Mouse (Mus musculus) ES-E14 (cell line): Measurements from ENCODE around the gene Ninj1. TPM values are rescaled to one million over a fixed set of nuclear protein-coding genes. Genes with fewer than 3 reads are reported as not detected.

Experiments used
- DNase-seq: peaks from one replicate; pipeline ENCODE4 v3.0.0-alpha.2; 2013; ENCODE audit warnings: low read depth, low spot score
- H3K27ac ChIP-seq: 2 replicates; pipeline ENCODE4 v1.5.1; 2012; ENCODE audit warnings: low read depth, mild to moderate bottlenecking, low read length, moderate library complexity, mixed read lengths; ENCODE audit not compliant: poor library complexity, insufficient read depth, severe bottlenecking
- H3K36me3 ChIP-seq: 2 replicates; pipeline ENCODE4 v1.6.1; 2012; ENCODE audit warnings: mild to moderate bottlenecking, low read length, moderate library complexity, mixed read lengths; ENCODE audit not compliant: control insufficient read depth, poor library complexity, insufficient read depth, severe bottlenecking
- H3K4me1 ChIP-seq, 2 experiments: fragments of 150-350 bp in 1 of 2; sonication (generic) in 1 of 2; 2 replicates each; pipeline ENCODE4 v1.6.1; 2012; ENCODE audit warnings: low read length in 2 of 2, mild to moderate bottlenecking in 1 of 2, mixed read lengths in 1 of 2; ENCODE audit not compliant: control insufficient read depth in 2 of 2, insufficient read depth in 2 of 2, poor library complexity in 1 of 2
- H3K4me3 ChIP-seq, 2 experiments: fragments of 150-350 bp in 1 of 2; sonication (generic) in 1 of 2; 2 replicates each; pipeline ENCODE4 v1.5.1; 2012; ENCODE audit warnings: low read length in 2 of 2, low read depth in 1 of 2, mild to moderate bottlenecking in 1 of 2, mixed read lengths in 1 of 2; ENCODE audit not compliant: insufficient read depth in 1 of 2, poor library complexity in 1 of 2, severe bottlenecking in 1 of 2
- H3K9ac ChIP-seq: 2 replicates; pipeline ENCODE4 v1.6.1; 2012; ENCODE audit warnings: low read depth, mild to moderate bottlenecking, low read length, mixed read lengths; ENCODE audit not compliant: poor library complexity, insufficient read depth, severe bottlenecking
- H3K9me3 ChIP-seq: fragments of 150-350 bp; sonication (generic); 2 replicates; pipeline ENCODE4 v1.6.1; 2012; ENCODE audit warnings: low read depth, mild to moderate bottlenecking, low read length; ENCODE audit not compliant: control insufficient read depth, insufficient read depth
- CHD2 ChIP-seq: IDR thresholded peaks from 2 replicates; pipeline ENCODE4 v1.6.1; 2014; ENCODE audit warnings: mild to moderate bottlenecking, low read depth, low read length, inconsistent platforms
- HCFC1 ChIP-seq: IDR thresholded peaks from 2 replicates; pipeline ENCODE4 v1.6.1; 2012; ENCODE audit warnings: low read length, inconsistent platforms, borderline replicate concordance; ENCODE audit not compliant: insufficient read depth
- MAFK ChIP-seq: IDR thresholded peaks from 2 replicates; pipeline ENCODE4 v1.6.1; 2014; ENCODE audit warnings: mild to moderate bottlenecking, low read depth, low read length, inconsistent platforms; ENCODE audit not compliant: insufficient read depth
- ZC3H11A ChIP-seq: IDR thresholded peaks from 2 replicates; pipeline ENCODE4 v1.6.1; 2012; ENCODE audit warnings: low read depth, mild to moderate bottlenecking, inconsistent platforms, low read length, borderline replicate concordance
- ZNF384 ChIP-seq: IDR thresholded peaks from 2 replicates; pipeline ENCODE4 v1.6.1; 2012; ENCODE audit warnings: low read depth, low read length, inconsistent platforms
- in situ Hi-C, 2 experiments: fragments of 600-800 bp; cut with MboI; formaldehyde crosslinking; loops; one replicate each; pipeline ENCODE4 v1.15.1; 2025; ENCODE audit warnings: low sequenced_read_pairs in 2 of 2, inconsistent platforms in 1 of 2; ENCODE audit not compliant: unreplicated experiment in 2 of 2
- total RNA-seq: library from RNA; depleted of rRNA; stranded (reverse); fragments of 300-350 nt; gene quantifications from 2 replicates; pipeline ENCODE4 v1.2.3, GENCODE M21; 2012

Ninj1 gene
- total RNA-seq, 1 experiment = 20.8 TPM

DNA sequence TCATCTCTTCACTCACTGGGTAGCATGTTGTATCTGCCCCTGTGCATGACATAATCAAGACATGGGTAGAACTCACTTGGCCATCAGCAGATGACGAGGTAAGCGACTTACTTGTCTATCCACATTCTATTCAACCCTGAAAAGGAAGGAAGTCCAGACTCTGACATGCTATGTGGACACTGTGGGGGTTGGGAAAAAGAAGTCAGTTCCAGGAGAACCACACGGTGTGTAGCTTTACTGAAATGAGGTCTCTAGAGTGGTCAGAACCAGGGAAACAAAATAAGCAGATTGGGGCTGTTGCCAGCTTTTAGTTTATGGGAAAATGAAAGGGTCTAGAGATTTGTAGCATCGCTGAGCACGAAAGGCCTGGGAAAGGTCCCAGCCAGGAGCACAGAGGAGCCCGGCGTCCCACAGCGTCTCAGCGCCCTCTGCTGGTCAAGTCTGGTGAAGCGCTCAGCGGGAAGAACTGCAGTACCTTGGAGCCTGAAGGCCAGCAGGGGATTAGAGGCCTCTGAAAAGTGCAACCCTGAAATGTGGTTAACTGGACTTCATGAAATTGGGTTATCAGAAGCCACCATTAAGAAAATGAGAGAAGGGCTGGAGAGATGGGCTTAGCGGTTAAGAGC is 14.2 kb upstream of the Ninj1 start:
- Histone ChIP-seq H3K9me3 (no peaks in the 10 kb centered on the region), H3K27ac (no peak overlapping the region), H3K4me3 (no peak overlapping the region), H3K4me1 (0 out of 4 replicates have a peak, but pooled peaks cover 0 to 2% of the 10 kb centered on the region in 2 experiments), H3K9ac (no peak overlapping the region), H3K36me3 (no peaks in the 10 kb centered on the region)
- peak; percentile 68; the same call in 1 of the 2 replicates for TF ChIP-seq ZC3H11A
- TF ChIP-seq MAFK = no peak
- TF ChIP-seq CHD2 = no peak
- TF ChIP-seq ZNF384 = no peak
- TF ChIP-seq HCFC1 = no peak
- DNase-seq = peak; percentile 81
- in situ Hi-C loops = loop anchor here in 1 of 2 experiments (25.0 kb wide), 1 partner anchor 511 kb away; the partner anchor contains the start of gene Barx1

DNA sequence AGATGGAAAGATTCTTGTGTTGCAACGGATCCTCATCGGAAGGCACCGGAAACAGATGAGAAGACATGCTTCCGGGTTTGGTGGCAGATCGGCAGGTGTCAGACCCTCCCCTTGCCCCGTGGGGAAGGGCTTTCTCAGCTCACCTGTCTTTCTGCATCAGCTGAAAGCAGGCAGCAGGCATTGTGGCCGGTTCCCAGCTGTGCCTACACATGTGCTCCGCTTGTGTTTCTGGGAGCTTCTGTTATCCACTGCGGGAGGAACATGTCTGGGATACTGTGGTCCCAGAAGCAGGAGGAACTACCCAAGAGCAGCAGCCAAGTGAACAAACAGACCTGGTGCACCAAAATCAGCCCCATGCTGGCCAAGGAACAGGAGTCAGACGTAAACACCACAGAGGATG is 11.8 kb upstream of the Ninj1 start:
- Histone ChIP-seq H3K27ac (no peak overlapping the region), H3K36me3 (no peaks in the 10 kb centered on the region), H3K9me3 (no peaks in the 10 kb centered on the region), H3K4me1 (peaks cover 2% of the 10 kb centered on the region in 2 experiments; a peak in 1 of 4 replicates), H3K4me3 (no peak overlapping the region), H3K9ac (no peak overlapping the region)
- DNase-seq = no peak
- TF ChIP-seq HCFC1 (no peak), MAFK (no peak), ZC3H11A (no peak), ZNF384 (no peak), CHD2 (no peak)
- in situ Hi-C loops = no loop called here

DNA sequence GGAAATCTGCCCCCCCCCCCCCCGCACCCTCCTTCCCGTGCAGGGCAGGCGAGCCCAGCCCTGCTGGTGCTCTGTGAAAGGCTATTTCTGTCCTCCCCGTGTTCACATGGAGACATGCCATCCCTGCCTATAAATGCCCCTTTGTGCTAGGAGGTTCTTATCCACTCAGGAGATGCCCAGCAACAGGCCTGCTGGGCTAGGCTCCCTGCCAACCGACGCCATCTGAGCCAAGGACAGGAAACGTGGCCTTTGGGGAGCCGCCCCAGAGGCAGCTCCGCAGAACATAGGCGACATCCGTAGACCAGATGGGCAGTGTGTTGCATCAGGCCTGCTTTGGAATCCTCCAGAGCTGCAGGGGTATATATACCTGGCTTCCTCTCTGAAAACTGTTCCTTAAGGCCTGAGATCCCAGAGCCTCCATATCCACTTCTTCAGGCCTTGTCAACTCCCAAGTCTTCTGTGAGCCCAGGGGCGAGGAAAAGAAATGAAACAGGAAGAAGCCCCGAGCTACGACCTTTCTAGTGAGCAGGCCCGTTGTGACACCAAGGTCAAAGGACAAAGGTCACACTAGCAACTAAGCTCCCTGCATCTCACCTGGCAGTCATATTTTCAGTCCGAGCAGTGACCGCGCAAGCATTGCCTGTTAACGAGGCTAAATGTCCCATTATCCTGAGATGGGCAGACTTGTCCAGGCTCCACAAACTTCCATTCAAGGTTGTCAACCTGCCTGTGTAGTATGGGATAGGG is 8.3 kb upstream of the Ninj1 start:
- Histone ChIP-seq H3K9ac (no peak overlapping the region), H3K4me1 (peaks cover 0 to 5% of the 10 kb centered on the region in 2 experiments; a peak in 1 of 4 replicates), H3K4me3 (no peak overlapping the region), H3K36me3 (no peaks in the 10 kb centered on the region), H3K27ac (no peak overlapping the region), H3K9me3 (no peaks in the 10 kb centered on the region)
- TF ChIP-seq ZNF384 (no peak), MAFK (no peak), ZC3H11A (no peak), HCFC1 (no peak), CHD2 (no peak)
- DNase-seq = no peak
- in situ Hi-C loops = no loop called here

DNA sequence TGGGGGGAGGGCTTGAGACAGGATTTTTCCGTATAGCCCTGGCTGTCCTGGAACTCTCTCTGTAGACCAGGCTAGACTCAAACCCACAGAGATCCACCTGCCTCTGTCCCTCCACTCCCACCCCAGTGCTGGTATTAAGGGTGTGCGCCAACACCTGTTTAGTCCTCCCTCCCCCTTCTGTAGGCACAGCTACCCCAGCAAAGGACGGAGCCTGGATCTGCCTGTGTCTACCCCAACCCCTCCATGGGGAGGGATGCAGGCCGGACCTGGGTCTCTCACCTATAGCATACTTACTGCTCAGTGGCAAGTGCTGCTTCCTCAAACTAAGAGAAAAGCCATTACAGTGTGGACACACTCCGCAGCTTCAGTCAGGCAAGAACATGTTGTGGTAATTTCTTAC is 7.0 kb upstream of the Ninj1 start:
- in situ Hi-C loops = no loop called here
- Histone ChIP-seq H3K4me1 (peaks cover 0 to 5% of the 10 kb centered on the region in 2 experiments; a peak in 1 of 4 replicates), H3K9me3 (no peaks in the 10 kb centered on the region), H3K9ac (no peak overlapping the region), H3K4me3 (no peak overlapping the region), H3K36me3 (no peaks in the 10 kb centered on the region), H3K27ac (no peak overlapping the region)
- TF ChIP-seq ZC3H11A = no peak
- no peak for TF ChIP-seq ZNF384
- TF ChIP-seq HCFC1 = no peak
- no peak for TF ChIP-seq CHD2
- no peak for TF ChIP-seq MAFK
- DNase-seq = no peak
